ENCODE assay signal across 26 mouse cellular contexts in the genomic region with DNA sequence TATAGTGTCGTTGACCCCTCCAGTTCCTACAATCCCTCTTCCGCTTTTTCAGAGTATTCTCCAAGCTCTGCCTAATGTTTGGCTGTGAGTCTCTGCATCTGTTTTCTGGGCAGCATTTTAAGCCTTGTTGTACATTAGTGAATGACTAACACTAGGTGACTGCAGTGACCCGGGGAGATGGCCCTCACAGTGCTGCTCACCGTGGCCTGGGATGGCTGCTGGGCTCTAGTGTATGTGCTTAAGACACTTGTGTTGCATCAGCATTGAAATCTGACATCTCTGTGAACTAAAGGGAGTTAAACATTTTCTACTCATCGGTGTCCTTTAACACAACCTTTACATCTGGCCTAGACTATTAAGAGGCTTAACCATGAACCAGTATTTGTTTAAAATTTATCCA.
A peak's percentile ranks its signal among the peaks of the same experiment; 100 is the strongest.
DNase-seq lines count a peak whose midpoint lies in the region; ATAC-seq and TF ChIP-seq lines count a peak whose summit lies in the region.
"Had no signal": no experiment of that assay in that cellular context is flagged by ENCODE, and none has a peak within 500 bp of the region (broad histone marks: within the 10 kb centered on the region; RNA-seq: fewer than 3 reads in every experiment).

No protein-coding gene starts in this region.

- no peaks in the 10 kb centered on the region for H3K4me1 ChIP-seq in liver, embryonic 11.5 days (replicated peaks; ENCODE audit: control insufficient read depth, insufficient read depth, low read length)
- H3K4me1 ChIP-seq in liver, postnatal 0 days (ENCODE audit: insufficient read depth): no peaks in the 10 kb centered on the region
- H3K4me1 ChIP-seq in kidney, embryonic 14.5 days (ENCODE audit: control insufficient read depth, insufficient read depth, low read length): peaks cover 9% of the 10 kb centered on the region; the same call in 1 of the 2 replicates
- 0 out of 2 replicates have a peak, but pooled peaks cover 4% of the 10 kb centered on the region for H3K4me1 ChIP-seq in hindbrain, postnatal 0 days (ENCODE audit: insufficient read depth, low read length)
- H3K4me1 ChIP-seq: forebrain, embryonic 12.5 days had no signal

- intact Hi-C loops in left cerebral cortex, postnatal 14 days (cut with DNase I): no loop called here

- no peak overlapping the region for H3K4me2 ChIP-seq in liver, embryonic 11.5 days
- H3K4me2 ChIP-seq in liver, postnatal 0 days (ENCODE audit: low read depth, low read length): no peak overlapping the region
- H3K4me2 ChIP-seq in kidney, embryonic 14.5 days (replicated peaks; ENCODE audit: low read depth, low read length): no peak overlapping the region
- H3K4me2 ChIP-seq in hindbrain, postnatal 0 days (ENCODE audit: low read depth, low read length): no peak overlapping the region
- H3K4me2 ChIP-seq: forebrain, embryonic 12.5 days; heart, embryonic 15.5 days; hindbrain, embryonic 13.5 days; limb, embryonic 15.5 days; lung, embryonic 14.5 days; neural tube, embryonic 13.5 days had no signal

- TF ChIP-seq EP300 in liver, postnatal 0 days (IDR thresholded peaks at IDR 0.05; ENCODE audit: low read depth): no peak

- 86% methylated on average over 5 of the region's 5 CpGs for WGBS in liver, embryonic 11.5 days
- WGBS in liver, postnatal 0 days (ENCODE audit: insufficient replicate concordance): 71% methylated on average over 5 of the region's 5 CpGs
- 66% methylated on average over 5 of the region's 5 CpGs for WGBS in kidney, embryonic 14.5 days
- 91% methylated on average over 5 of the region's 5 CpGs for WGBS in hindbrain, postnatal 0 days

- H3K36me3 ChIP-seq in liver, embryonic 11.5 days (ENCODE audit: control insufficient read depth, insufficient read depth, low read length): no peaks in the 10 kb centered on the region
- H3K36me3 ChIP-seq in liver, postnatal 0 days (replicated peaks; ENCODE audit: insufficient read depth, low read length): no peaks in the 10 kb centered on the region
- H3K36me3 ChIP-seq in kidney, embryonic 14.5 days (ENCODE audit: control insufficient read depth, insufficient read depth, low read length): no peaks in the 10 kb centered on the region
- H3K36me3 ChIP-seq in hindbrain, postnatal 0 days (ENCODE audit: insufficient read depth, low read length): no peaks in the 10 kb centered on the region
- H3K36me3 ChIP-seq: forebrain, embryonic 12.5 days; heart, embryonic 10.5 days; heart, embryonic 15.5 days; hindbrain, embryonic 13.5 days; limb, embryonic 15.5 days; neural tube, embryonic 13.5 days had no signal

- ATAC-seq in liver, embryonic 11.5 days (replicated peaks; ENCODE audit: low FRiP score): no peak
- ATAC-seq in liver, postnatal 0 days: no peak
- peak; percentile 56; the same call in 1 of the 2 replicates for ATAC-seq in kidney, embryonic 14.5 days (ENCODE audit: low FRiP score, low TSS enrichment)
- no peak for ATAC-seq in erythroid progenitor cell, adult 5-6 weeks (replicated peaks; ENCODE audit: low FRiP score, poor library complexity, severe bottlenecking)
- ATAC-seq in hindbrain, postnatal 0 days: no peak
- ATAC-seq: forebrain, postnatal 0 days; Patski had no signal

- no peaks in the 10 kb centered on the region for H3K9me3 ChIP-seq in liver, embryonic 11.5 days (ENCODE audit: control insufficient read depth, low read length)
- H3K9me3 ChIP-seq in liver, postnatal 0 days (ENCODE audit: low read length): no peaks in the 10 kb centered on the region
- H3K9me3 ChIP-seq in kidney, embryonic 14.5 days (ENCODE audit: control insufficient read depth, low read length): no peaks in the 10 kb centered on the region
- no peaks in the 10 kb centered on the region for H3K9me3 ChIP-seq in hindbrain, postnatal 0 days (ENCODE audit: low read length)
- H3K9me3 ChIP-seq: forebrain, embryonic 12.5 days; heart, embryonic 10.5 days; heart, embryonic 15.5 days; hindbrain, embryonic 13.5 days; limb, embryonic 15.5 days; neural tube, embryonic 13.5 days had no signal

- no peak overlapping the region for H3K27ac ChIP-seq in liver, embryonic 11.5 days (ENCODE audit: low read depth, low read length)
- H3K27ac ChIP-seq in liver, postnatal 0 days (ENCODE audit: low read depth): no peak overlapping the region
- H3K27ac ChIP-seq in kidney, embryonic 14.5 days (ENCODE audit: low read depth, low read length): no peak overlapping the region
- no peak overlapping the region for H3K27ac ChIP-seq in hindbrain, postnatal 0 days
- H3K27ac ChIP-seq: forebrain, embryonic 12.5 days; heart, embryonic 10.5 days; heart, embryonic 15.5 days; hindbrain, embryonic 13.5 days; limb, embryonic 15.5 days; liver, embryonic 14.5 days; neural tube, embryonic 13.5 days had no signal

- DNase-seq in liver, embryonic 11.5 days (ENCODE audit: low spot score): peak; percentile 10
- DNase-seq in liver, postnatal 0 days: no peak
- peak; percentile 37 for DNase-seq in kidney, postnatal 14 days
- DNase-seq in left cerebral cortex, postnatal 14 days (ENCODE audit: low spot score in 2 of 2): no peak
- no peak for DNase-seq in hindbrain, postnatal 0 days (ENCODE audit: low spot score)
- DNase-seq: adrenal gland, postnatal 10 days; cerebellum, postnatal 10 days; forebrain, postnatal 0 days; gastrocnemius, postnatal 10 days; heart, postnatal 36 days; left cerebral cortex, postnatal 4 days; lung, embryonic 14.5 days; lung, postnatal 14 days; thymus, adult 2 months; thymus, postnatal 36 days had no signal

- no peak for TF ChIP-seq CTCF in liver, postnatal 0 days (IDR thresholded peaks at IDR 0.05; ENCODE audit: low read depth)
- no peak for TF ChIP-seq CTCF in hindbrain, postnatal 0 days (IDR thresholded peaks at IDR 0.05; ENCODE audit: low read depth)

- H3K9ac ChIP-seq in liver, embryonic 11.5 days (ENCODE audit: low read depth, low read length): no peak overlapping the region
- no peak overlapping the region for H3K9ac ChIP-seq in liver, postnatal 0 days (replicated peaks)
- H3K9ac ChIP-seq in kidney, embryonic 14.5 days (ENCODE audit: low read depth, low read length): no peak overlapping the region
- H3K9ac ChIP-seq in hindbrain, postnatal 0 days (replicated peaks; ENCODE audit: low read length): no peak overlapping the region
- H3K9ac ChIP-seq: forebrain, embryonic 12.5 days; forebrain, postnatal 0 days; heart, embryonic 15.5 days; hindbrain, embryonic 13.5 days; limb, embryonic 15.5 days; liver, embryonic 14.5 days; lung, embryonic 14.5 days; neural tube, embryonic 13.5 days had no signal

- no peak overlapping the region for H3K4me3 ChIP-seq in liver, embryonic 11.5 days (ENCODE audit: low read depth, low read length)
- H3K4me3 ChIP-seq in liver, postnatal 0 days (ENCODE audit: low read depth, low read length): no peak overlapping the region
- no peak overlapping the region for H3K4me3 ChIP-seq in kidney, embryonic 14.5 days (ENCODE audit: low read length)
- no peak overlapping the region for H3K4me3 ChIP-seq in hindbrain, postnatal 0 days (ENCODE audit: low read length)
- H3K4me3 ChIP-seq: erythroblast, embryonic 14.5 days; forebrain, embryonic 12.5 days; heart, embryonic 10.5 days; heart, embryonic 15.5 days; hindbrain, embryonic 13.5 days; limb, embryonic 15.5 days; neural tube, embryonic 13.5 days had no signal

- H3K27me3 ChIP-seq in liver, embryonic 11.5 days (replicated peaks; ENCODE audit: control insufficient read depth, insufficient read depth, low read length): no peaks in the 10 kb centered on the region
- no peaks in the 10 kb centered on the region for H3K27me3 ChIP-seq in liver, postnatal 0 days (ENCODE audit: insufficient read depth, low read length)
- H3K27me3 ChIP-seq in kidney, embryonic 14.5 days (ENCODE audit: control insufficient read depth, insufficient read depth, low read length): 0 out of 2 replicates have a peak, but pooled peaks cover 2% of the 10 kb centered on the region
- no peaks in the 10 kb centered on the region for H3K27me3 ChIP-seq in hindbrain, postnatal 0 days (ENCODE audit: insufficient read depth, low read length)
- H3K27me3 ChIP-seq: forebrain, embryonic 12.5 days; heart, embryonic 15.5 days; hindbrain, embryonic 13.5 days; limb, embryonic 15.5 days; neural tube, embryonic 13.5 days; Patski had no signal

Comparison
In these comparisons a context has a peak if more than half of its experiments do, and no peak if none do; other contexts are left out.
1. DNase-seq: peak in liver, embryonic 11.5 days (single experiment) and kidney, postnatal 14 days (single experiment); none in liver, postnatal 0 days (single experiment), left cerebral cortex, postnatal 14 days (0 of 2) and hindbrain, postnatal 0 days (single experiment).